Mouse (Mus musculus) bone marrow, adult 2 months (tissue): Measurements from ENCODE around the gene Irf1. TPM values are rescaled to one million over a fixed set of nuclear protein-coding genes. Genes with fewer than 3 reads are reported as not detected.
A peak's percentile ranks its signal among the peaks of the same experiment; 100 is the strongest.

Experiments used
- H3K27ac ChIP-seq: fragments of 200-500 bp; 2 replicates; pipeline ENCODE4 v1.5.1; 2012; ENCODE audit warnings: low read depth, mild to moderate bottlenecking, control low read depth, inconsistent platforms, low read length; ENCODE audit not compliant: control insufficient read depth, poor library complexity, insufficient read depth
- H3K4me1 ChIP-seq: fragments of 200-500 bp; 2 replicates; pipeline ENCODE4 v1.6.1; 2011; ENCODE audit warnings: low read length; ENCODE audit not compliant: control insufficient read depth, insufficient read depth
- H3K4me3 ChIP-seq: fragments of 200-500 bp; replicated peaks from 2 replicates; pipeline ENCODE3; 2011; ENCODE audit warnings: mild to moderate bottlenecking, low read depth, low read length, control low read depth; ENCODE audit not compliant: control insufficient read depth
- CTCF ChIP-seq: fragments of 200-500 bp; IDR thresholded peaks from 2 replicates; pipeline ENCODE4 v1.5.1; 2011; ENCODE audit warnings: low read length, control low read depth; ENCODE audit not compliant: control insufficient read depth, insufficient read depth
- POLR2A ChIP-seq: fragments of 200-500 bp; IDR thresholded peaks from 2 replicates; pipeline ENCODE4 v1.6.1; 2011; ENCODE audit warnings: low read depth, mild to moderate bottlenecking, control low read depth, low read length, borderline replicate concordance; ENCODE audit not compliant: control insufficient read depth
- WGBS: fragments of 180-500 bp; shearing (Covaris S2); methylation state at CpG from one replicate; pipeline ENCODE4 v1.1.7; 2018; 5-methylcytosine and 5-hydroxymethylcytosine counted together
- polyA plus RNA-seq: library from polyadenylated mRNA; stranded (reverse); fragments of >200 nt; gene quantifications from 2 replicates; pipeline ENCODE4 v1.2.4, GENCODE M21; 2011; ENCODE audit warnings: low replicate concordance; ENCODE audit not compliant: missing spikeins, insufficient read depth, insufficient read length

The Irf1 gene
- polyA plus RNA-seq, 1 experiment: 35.5 TPM

GRCm38 (mm10) chr11:53736771-53737572 lies 32.8 kb upstream of the Irf1 start:
- H3K27ac ChIP-seq: no peak overlapping the region
- TF ChIP-seq CTCF (peak; percentile 69), POLR2A (no peak)
- no peaks in the 10 kb centered on the region; the same call in 1 of the 2 replicates for H3K4me1 ChIP-seq
- WGBS: 41% methylated on average over 14 of the region's 14 CpGs
- H3K4me3 ChIP-seq: no peak overlapping the region

GRCm38 (mm10) chr11:53737573-53737946 lies 32.3 kb upstream of the Irf1 start:
- no peak overlapping the region for H3K27ac ChIP-seq
- no peak overlapping the region for H3K4me3 ChIP-seq
- 27% methylated on average over 6 of the region's 6 CpGs for WGBS
- H3K4me1 ChIP-seq: no peaks in the 10 kb centered on the region; the same call in 1 of the 2 replicates
- TF ChIP-seq POLR2A: no peak
- peak; percentile 48 for TF ChIP-seq CTCF

- TF ChIP-seq POLR2A (no peak), CTCF (no peak)
- WGBS: 73% methylated on average over 5 of the region's 5 CpGs
- no peak overlapping the region for H3K27ac ChIP-seq
- no peaks in the 10 kb centered on the region for H3K4me1 ChIP-seq
- H3K4me3 ChIP-seq: no peak overlapping the region
These were observed 27.5 kb upstream of the Irf1 start for GRCm38 (mm10) chr11:53742353-53742752.

GRCm38 (mm10) chr11:53745260-53745659 lies 24.6 kb upstream of the Irf1 start:
- TF ChIP-seq CTCF (no peak), POLR2A (no peak)
- Histone ChIP-seq H3K4me1 (peaks cover 2% of the 10 kb centered on the region), H3K27ac (no peak overlapping the region), H3K4me3 (no peak overlapping the region)
- 77% methylated on average over 2 of the region's 2 CpGs for WGBS

- Histone ChIP-seq H3K27ac (no peak overlapping the region), H3K4me3 (no peak overlapping the region), H3K4me1 (peaks cover 2% of the 10 kb centered on the region)
- TF ChIP-seq POLR2A: no peak
- no peak for TF ChIP-seq CTCF
- 12% methylated on average over 9 of the region's 9 CpGs for WGBS
These were observed 21.8 kb upstream of the Irf1 start for GRCm38 (mm10) chr11:53747985-53748384.

- WGBS: 20% methylated on average over 6 of the region's 6 CpGs
- Histone ChIP-seq H3K4me1 (peaks cover 2% of the 10 kb centered on the region), H3K27ac (no peak overlapping the region), H3K4me3 (no peak overlapping the region)
- TF ChIP-seq POLR2A: no peak
- no peak for TF ChIP-seq CTCF
These were observed 21.2 kb upstream of the Irf1 start for GRCm38 (mm10) chr11:53748614-53749013.

GRCm38 (mm10) chr11:53749306-53749705 lies 20.5 kb upstream of the Irf1 start:
- TF ChIP-seq CTCF (no peak), POLR2A (no peak)
- H3K4me1 ChIP-seq: peaks cover 2% of the 10 kb centered on the region
- no peak overlapping the region for H3K4me3 ChIP-seq
- no peak overlapping the region for H3K27ac ChIP-seq
- WGBS: 67% methylated on average over 4 of the region's 4 CpGs

GRCm38 (mm10) chr11:53749716-53750352 lies 20.0 kb upstream of the Irf1 start:
- WGBS: 79% methylated on average over 5 of the region's 5 CpGs
- Histone ChIP-seq H3K4me3 (no peak overlapping the region), H3K4me1 (peaks cover 2% of the 10 kb centered on the region), H3K27ac (no peak overlapping the region)
- TF ChIP-seq CTCF (no peak), POLR2A (no peak)
